Mouse (Mus musculus) thymus, postnatal 10 days (tissue): ENCODE data around the gene Edrf1.
A peak's percentile ranks its signal among the peaks of the same experiment; 100 is the strongest.
"Not testable (repeated sequence)": the region's sequence is repeated elsewhere in the genome, so short reads cannot be mapped to it uniquely, and the experiment has no call there.

ENCODE experiments used
- DNase-seq, 2 experiments: peaks; one replicate each; pipeline ENCODE4 v3.0.0; 2021; ENCODE audit warnings: low spot score in 2 of 2

Edrf1 gene

GRCm38 (mm10) chr7:133645716-133646115, 8.4 kb downstream of the Edrf1 start:
- DNase-seq = no peak

DNA sequence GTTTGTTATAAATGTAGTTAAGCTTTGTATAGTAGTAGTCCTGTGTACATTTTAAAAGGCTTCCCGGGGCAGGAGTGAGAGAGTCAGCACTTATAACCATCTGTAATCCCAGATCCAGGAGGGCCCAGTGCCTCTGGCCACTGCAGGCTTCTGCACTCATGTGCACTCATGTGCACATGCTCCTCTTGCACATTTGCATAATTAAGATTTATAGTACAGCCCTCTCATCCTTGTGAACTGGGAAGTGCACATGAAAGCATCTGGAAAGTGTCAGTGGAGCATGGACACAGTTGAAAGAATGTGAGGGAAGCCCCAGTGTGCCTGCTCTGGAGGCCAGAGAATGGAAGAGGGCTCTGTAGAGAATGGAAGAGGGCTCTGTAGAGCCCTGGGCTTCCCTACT, 25.1 kb downstream of the Edrf1 start:
- no peak for DNase-seq

DNA sequence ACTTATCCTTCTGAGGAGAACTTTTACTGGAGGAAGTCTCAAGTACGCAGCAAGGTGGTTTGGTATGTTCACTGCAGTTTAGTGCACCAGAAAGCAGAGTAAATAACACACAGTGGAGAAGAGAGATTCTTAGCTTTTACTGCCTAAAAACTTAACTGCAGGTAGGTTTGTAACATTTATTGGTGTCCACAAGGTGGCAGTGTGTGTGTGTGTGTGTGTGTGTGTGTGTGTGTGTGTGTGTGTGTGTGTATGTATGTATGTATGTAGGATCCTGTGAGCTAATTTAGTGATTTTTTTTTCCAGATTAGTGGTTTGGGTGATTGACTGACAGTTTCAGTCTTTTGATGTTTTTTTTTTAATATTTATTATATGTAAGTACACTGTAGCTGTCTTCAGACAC, 31.7 kb downstream of the Edrf1 start:
- peak in 1 of 2 experiments; percentile 18 for DNase-seq

GRCm38 (mm10) chr7:133669946-133670345, 32.6 kb downstream of the Edrf1 start:
- DNase-seq = no peak

DNA sequence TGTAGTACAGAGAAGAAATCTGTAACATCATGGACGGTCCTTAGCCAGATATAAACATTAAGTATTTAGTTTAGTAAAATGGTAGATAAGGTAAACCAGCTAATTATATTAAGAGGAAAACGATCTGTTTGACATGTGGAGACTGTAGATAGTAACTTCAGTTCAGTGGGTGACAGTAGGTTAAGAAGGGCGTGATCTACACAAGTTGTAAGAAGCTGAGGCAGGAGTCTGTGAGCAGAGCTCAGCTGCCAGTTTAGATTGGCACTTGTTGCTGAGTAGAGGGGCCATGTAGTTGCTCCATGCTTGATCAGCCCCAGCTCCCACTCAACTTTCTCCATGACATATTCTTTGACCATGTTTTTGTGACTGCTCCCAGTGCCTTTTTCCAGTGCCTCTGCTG, 33.5 kb downstream of the Edrf1 start:
- no peak for DNase-seq

- no peak for DNase-seq
These were observed 38.7 kb downstream of the Edrf1 start for GRCm38 (mm10) chr7:133676002-133676401.

DNA sequence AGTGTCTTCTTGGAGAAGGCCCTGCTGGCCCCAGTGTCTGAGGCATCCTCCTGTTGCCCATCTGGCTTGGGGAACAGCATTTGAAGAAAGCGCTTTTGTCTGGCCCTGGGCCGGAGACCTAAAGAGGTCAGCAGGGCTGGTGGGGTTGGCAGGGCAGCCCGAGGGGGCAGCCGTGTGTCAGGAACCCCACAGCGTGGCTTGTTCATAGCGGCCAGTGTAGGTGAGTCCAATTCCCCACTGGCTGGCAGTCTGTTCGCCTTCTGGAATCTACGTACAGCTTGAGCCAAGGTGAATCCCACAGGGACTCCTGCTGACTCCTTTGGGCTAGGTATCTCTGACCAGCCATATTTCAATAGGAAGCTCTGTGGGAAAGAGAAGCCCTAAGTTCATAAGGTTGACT, 41.4 kb downstream of the Edrf1 start:
- DNase-seq = no peak

- DNase-seq = no peak
These were observed 42.1 kb downstream of the Edrf1 start for GRCm38 (mm10) chr7:133679439-133679838.

- DNase-seq = no peak
These were observed 42.6 kb downstream of the Edrf1 start, which contains the start of gene Mmp21 for GRCm38 (mm10) chr7:133679961-133680360. Mmp21 (minus strand) TSS chr7:133680061.

DNA sequence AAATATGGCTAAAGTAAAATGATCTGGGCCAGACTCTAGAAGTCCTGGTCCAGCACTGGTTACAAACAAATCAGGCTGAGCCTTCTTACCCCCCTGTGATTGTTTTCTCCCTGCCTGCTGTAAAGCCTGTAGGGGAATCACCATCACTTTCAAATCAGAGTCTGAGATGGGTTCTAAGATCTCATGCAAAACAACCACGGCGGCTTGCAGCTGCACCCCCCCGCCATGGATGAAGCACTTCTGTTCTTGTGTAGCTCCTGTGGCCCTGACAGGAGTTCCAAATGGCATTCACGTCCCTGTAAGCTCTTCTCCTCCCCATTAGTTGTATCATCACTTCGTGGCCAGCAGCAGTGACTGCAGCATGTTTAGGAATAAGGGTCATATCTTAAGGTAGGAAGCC, 46.3 kb downstream of the Edrf1 start:
- DNase-seq = no peak

- no peak for DNase-seq
These were observed 46.8 kb downstream of the Edrf1 start for GRCm38 (mm10) chr7:133684110-133684509.

DNA sequence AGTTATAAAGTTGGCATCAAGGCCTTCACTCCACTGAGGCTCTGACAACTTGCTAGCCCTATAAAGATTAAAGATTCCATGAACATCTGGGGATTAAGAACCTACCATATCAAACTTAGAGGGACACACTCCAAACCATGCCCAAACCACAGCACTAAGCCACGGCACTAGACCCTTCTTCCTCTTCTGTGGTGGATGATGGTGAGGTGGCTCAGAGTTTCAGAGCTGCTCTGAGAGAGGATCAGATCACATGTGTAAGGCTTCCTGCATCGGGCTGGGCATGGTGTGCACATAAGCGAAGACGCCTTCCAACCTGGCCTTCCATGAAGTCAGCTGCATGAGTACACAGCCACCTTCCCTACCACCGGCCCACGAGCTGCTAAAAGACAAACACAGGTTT, 47.4 kb downstream of the Edrf1 start:
- DNase-seq = no peak

DNA sequence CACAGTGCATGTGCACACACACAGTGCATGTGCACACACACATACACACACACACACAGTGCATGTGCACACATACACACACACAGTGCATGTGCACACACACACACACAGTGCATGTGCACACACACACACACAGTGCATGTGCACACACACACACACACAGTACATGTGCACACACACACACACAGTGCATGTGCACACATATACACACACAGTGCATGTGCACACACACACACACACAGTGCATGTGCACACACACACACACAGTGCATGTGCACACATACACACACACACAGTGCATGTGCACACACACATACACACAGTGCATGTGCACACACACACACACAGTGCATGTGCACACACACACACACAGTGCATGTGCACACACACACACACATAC, 48.3 kb downstream of the Edrf1 start:
- DNase-seq = not testable (repeated sequence)

DNA sequence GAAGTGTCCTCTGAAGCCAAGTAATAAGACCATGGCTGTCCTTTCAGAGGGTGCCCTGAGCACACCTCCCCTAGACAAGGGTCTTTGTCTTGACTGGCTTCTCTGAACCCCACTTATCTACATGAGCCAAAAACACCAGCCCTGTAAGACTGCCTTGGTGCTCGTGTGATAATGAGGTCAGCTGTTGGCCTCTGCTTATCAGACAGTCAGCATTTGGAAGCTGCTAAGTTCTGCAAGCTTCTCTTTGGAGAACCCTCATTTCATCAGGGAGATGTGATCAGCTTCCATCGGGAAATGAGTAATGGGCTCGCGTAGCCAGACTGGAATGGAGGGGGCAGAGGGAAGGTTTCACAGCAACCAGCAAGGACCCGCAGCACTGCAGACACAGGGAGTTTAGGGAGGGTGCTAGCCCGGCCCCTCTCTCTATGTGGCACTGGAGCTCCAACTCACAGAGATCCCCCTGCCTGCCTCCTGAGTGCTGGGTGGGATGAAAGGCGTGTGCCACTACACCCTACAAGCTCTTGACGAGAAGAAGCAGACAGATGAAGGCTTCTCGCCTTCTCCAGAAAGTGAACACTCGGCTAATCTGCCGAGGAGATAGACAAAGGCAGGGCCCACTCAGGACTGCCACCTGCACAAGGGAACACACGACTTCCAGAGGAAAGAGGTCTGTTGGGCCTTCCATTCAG, 60.8 kb downstream of the Edrf1 start:
- DNase-seq = no peak

DNA sequence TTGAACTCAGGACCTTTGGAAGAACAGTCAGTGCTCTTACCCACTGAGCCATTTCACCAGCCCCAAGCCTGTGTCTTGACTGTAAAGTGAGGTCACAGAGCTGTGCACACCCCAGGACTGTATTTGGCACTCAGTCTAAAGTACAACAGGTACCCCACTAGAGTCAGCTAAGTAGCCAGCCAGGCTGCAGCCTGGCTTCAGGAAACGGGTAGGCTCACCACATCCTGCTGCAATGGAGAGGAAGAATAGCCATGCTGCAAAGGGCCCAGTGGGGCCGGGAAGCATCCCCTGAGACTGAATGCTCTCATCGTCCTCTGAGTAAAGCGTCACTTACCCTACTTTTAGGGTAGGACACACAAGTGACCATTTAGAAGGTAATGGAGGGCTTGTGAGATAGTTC, 62.5 kb downstream of the Edrf1 start:
- DNase-seq = no peak

GRCm38 (mm10) chr7:133701366-133701765, 64.0 kb downstream of the Edrf1 start:
- no peak for DNase-seq

DNA sequence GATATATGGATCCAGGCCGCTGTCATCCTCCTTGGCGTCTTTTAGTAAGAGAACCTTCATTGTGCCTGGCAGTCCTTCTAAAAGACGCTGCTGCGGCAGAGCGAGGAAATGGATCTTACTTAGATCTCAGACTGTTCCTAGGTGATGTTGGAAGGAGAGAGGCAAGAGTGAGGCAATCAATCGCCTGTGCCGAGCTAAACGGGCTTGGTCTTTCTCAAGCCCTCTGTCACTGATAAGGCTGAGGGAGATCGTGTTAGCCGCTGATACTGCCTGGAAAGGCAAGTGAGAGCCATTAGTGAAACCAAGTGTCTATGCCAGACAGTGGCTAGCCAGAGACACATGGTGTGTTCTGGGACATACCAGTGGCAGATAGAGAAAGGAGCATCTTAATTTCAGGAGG, 65.0 kb downstream of the Edrf1 start:
- no peak for DNase-seq

DNA sequence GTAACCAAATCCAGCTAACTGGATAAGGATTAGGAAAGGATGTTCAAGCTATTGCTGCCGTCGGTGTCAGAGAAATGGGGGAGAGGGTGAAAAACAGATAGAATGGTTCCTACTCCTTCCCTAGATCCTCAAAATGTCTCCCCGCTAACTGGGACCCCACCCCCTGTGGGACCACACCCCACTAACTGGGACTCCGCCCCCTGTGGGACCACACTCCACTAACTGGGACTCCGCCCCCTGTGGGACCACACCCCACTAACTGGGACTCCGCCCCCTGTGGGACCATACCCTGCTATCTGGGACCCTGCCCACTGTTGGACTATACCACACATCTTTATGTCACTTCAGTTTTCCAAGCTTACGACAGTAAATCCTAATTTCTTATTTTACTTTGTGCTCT, 66.6 kb downstream of the Edrf1 start:
- no peak for DNase-seq

GRCm38 (mm10) chr7:133707301-133707700, 70.0 kb downstream of the Edrf1 start:
- no peak for DNase-seq

GRCm38 (mm10) chr7:133715387-133715786, 78.0 kb downstream of the Edrf1 start:
- no peak for DNase-seq

DNA sequence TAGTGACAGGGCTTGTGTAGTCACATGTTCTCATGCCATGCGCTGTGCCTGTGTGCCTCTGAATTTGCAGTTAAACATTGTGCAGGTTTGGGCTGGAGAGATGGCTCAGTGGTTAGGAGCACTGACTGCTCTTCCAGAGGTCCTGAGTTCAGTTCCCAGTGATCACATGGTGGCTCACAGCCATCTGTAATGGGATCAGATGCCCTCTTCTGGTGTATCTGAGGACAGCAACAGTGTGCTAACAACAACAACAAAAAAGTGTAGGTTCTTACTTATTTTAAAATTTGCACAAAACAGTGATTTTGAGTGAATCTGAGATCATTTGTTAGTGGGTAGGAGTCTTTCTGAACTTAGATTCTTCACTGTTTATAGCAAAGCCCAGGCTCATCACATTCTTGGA, 81.2 kb downstream of the Edrf1 start:
- no peak for DNase-seq

GRCm38 (mm10) chr7:133720616-133721015, 83.3 kb downstream of the Edrf1 start:
- DNase-seq = no peak
